Mouse (Mus musculus): ENCODE results near the gene Specc1l. TPM values are rescaled to one million over a fixed set of nuclear protein-coding genes. Genes with fewer than 3 reads are reported as not detected.

Gene Specc1l
- polyA plus RNA-seq, 1 experiment from 2014 or later, result 48.2 TPM

DNA sequence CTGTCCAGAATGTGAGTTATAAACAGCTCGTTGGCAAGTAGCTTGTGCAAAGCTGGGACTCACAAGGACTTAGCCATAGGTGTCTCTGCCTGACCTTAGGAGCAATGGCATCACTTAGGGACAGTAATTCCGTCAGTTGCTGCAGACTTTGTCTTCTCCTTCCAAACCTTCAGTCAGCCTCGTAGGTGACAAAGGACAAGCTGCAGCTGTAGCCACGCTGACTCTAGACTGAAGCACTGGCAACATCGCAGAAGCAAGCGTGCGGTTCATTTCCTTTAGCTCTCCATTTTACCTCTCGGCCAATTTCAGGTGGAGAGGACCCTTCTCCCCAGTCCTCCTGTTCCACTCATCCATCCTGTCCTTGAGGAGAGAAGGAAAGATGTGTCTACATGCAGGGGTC is 112.1 kb downstream of the Specc1l start:
- H3K9ac ChIP-seq (ENCODE audit: low read length), result no peak overlapping the region
- peaks cover 32% of the 10 kb centered on the region for H3K4me1 ChIP-seq (replicated peaks; ENCODE audit: control insufficient read depth, insufficient read depth, low read length)
- H3K4me3 ChIP-seq (ENCODE audit: low read length), result no peak overlapping the region
- no peaks in the 10 kb centered on the region for H3K27me3 ChIP-seq (ENCODE audit: control insufficient read depth, insufficient read depth, low read depth, low read length)
- no peaks in the 10 kb centered on the region for H3K36me3 ChIP-seq (ENCODE audit: control insufficient read depth, insufficient read depth, low read length)
- H3K4me2 ChIP-seq (ENCODE audit: low read depth, low read length), result no peak overlapping the region
- no peaks in the 10 kb centered on the region for H3K9me3 ChIP-seq (ENCODE audit: control insufficient read depth, low read length)
- WGBS, result 51% methylated on average over 8 of the region's 8 CpGs
- ATAC-seq (ENCODE audit: low read depth), result 0 out of 2 replicates have a peak, but pooled peaks have one; percentile 34
- no peak overlapping the region for H3K27ac ChIP-seq (ENCODE audit: low read length)

DNA sequence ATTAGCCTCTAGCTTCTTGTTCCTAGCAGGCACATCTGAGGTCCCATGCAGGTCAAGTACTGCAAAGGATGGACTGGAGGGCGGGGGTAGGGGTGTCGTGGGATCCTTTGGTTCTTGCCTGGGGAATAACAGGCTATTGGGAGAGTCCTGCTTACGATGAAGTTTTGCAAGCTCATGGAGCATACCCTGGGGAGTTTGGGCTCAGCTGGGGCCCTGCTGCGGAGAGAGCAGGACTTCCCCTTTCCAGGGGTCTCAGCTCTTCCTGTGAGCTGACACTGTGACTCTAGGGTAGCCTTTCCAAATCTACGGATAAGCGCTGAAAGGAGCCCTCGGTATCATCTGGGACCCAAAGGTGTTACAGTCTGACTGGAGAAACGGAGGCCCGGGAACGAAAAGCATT is 112.5 kb downstream of the Specc1l start:
- no peaks in the 10 kb centered on the region for H3K27me3 ChIP-seq (ENCODE audit: control insufficient read depth, insufficient read depth, low read depth, low read length)
- H3K4me1 ChIP-seq (replicated peaks; ENCODE audit: control insufficient read depth, insufficient read depth, low read length), result peaks cover 32% of the 10 kb centered on the region

DNA sequence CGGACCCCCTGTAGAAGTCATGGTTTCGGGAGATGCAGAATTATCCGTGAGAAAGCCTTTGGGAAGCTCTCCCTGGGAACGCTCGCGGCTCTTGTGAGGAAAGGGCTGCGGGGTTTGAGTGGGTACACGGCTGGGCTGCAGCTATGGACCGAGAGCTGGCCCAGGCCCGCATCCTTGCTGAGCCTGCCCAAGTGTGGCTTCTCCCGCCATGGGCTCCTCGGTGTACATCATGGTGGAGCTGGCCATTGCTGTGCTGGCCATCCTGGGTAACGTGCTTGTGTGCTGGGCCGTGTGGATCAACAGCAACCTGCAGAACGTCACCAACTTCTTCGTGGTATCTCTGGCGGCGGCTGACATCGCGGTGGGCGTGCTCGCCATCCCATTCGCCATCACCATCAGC is 113.9 kb downstream of the Specc1l start:
- no peak overlapping the region for H3K9ac ChIP-seq (ENCODE audit: low read length)
- ATAC-seq (ENCODE audit: low read depth), result no peak

More for the DNA sequence above, 112.5 kb downstream of the Specc1l start:
- Histone ChIP-seq H3K36me3 (ENCODE audit: control insufficient read depth, insufficient read depth, low read length) (no peaks in the 10 kb centered on the region), H3K9ac (ENCODE audit: low read length) (no peak overlapping the region), H3K4me3 (ENCODE audit: low read length) (no peak overlapping the region), H3K27ac (ENCODE audit: low read length) (no peak overlapping the region), H3K4me2 (ENCODE audit: low read depth, low read length) (no peak overlapping the region), H3K9me3 (ENCODE audit: control insufficient read depth, low read length) (no peaks in the 10 kb centered on the region)
- no peak for ATAC-seq (ENCODE audit: low read depth)
- 67% methylated on average over 10 of the region's 10 CpGs for WGBS

DNA sequence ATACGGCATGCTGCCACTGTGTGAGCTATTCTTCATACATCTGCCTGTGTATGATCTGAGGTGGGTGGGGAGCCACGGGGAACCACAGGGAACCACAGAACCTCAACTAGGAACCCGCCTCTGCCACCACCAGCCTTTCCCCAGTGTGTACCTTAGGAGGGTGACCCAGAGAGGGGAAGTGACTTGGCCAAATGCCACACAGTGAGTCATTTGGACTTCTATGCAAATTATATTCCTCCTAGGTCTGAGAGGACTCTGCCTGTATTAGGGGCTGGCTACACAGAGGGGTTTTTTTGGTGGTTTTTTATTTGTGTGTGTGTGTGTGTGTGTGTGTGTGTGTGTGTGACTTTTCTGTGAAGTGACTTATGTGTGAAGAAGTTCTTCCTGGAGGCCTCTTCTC is 114.7 kb downstream of the Specc1l start:
- WGBS, result 48% methylated on average over 3 of the region's 3 CpGs
- Histone ChIP-seq H3K9ac (ENCODE audit: low read length) (no peak overlapping the region), H3K27ac (ENCODE audit: low read length) (peak overlapping the region; percentile 36), H3K4me3 (ENCODE audit: low read length) (no peak overlapping the region), H3K4me2 (ENCODE audit: low read depth, low read length) (no peak overlapping the region), H3K4me1 (replicated peaks; ENCODE audit: control insufficient read depth, insufficient read depth, low read length) (peaks cover 32% of the 10 kb centered on the region), H3K27me3 (ENCODE audit: control insufficient read depth, insufficient read depth, low read depth, low read length) (no peaks in the 10 kb centered on the region), H3K9me3 (ENCODE audit: control insufficient read depth, low read length) (no peaks in the 10 kb centered on the region), H3K36me3 (ENCODE audit: control insufficient read depth, insufficient read depth, low read length) (no peaks in the 10 kb centered on the region)
- ATAC-seq (ENCODE audit: low read depth), result no peak

More for the DNA sequence above, 113.9 kb downstream of the Specc1l start:
- peaks cover 32% of the 10 kb centered on the region for H3K4me1 ChIP-seq (replicated peaks; ENCODE audit: control insufficient read depth, insufficient read depth, low read length)
- no peaks in the 10 kb centered on the region for H3K36me3 ChIP-seq (ENCODE audit: control insufficient read depth, insufficient read depth, low read length)
- no peak overlapping the region for H3K4me3 ChIP-seq (ENCODE audit: low read length)
- no peaks in the 10 kb centered on the region for H3K27me3 ChIP-seq (ENCODE audit: control insufficient read depth, insufficient read depth, low read depth, low read length)
- 94% methylated on average over 23 of the region's 23 CpGs for WGBS
- H3K27ac ChIP-seq (ENCODE audit: low read length), result no peak overlapping the region
- H3K9me3 ChIP-seq (ENCODE audit: control insufficient read depth, low read length), result no peaks in the 10 kb centered on the region
- H3K4me2 ChIP-seq (ENCODE audit: low read depth, low read length), result no peak overlapping the region

DNA sequence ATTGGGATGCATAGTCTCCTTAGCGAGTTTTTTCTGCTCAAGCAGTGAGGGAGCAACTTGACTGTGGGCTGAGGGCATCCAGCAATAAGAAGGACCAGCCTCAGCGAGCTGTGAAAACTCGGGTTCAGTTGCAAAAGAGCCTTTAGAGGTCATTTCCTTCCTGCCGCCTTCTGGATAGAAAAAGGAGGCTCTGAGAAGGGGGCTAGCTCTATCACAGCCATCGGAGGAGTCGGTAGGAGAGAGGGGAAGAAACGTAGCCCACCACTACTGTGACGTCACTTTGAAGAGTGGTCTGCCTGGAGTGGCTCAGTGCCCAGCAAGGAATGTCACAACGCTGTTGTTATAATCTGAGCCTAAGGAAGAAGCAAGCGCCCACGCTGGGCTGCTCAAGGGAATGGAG is 115.2 kb downstream of the Specc1l start:
- Histone ChIP-seq H3K4me1 (replicated peaks; ENCODE audit: control insufficient read depth, insufficient read depth, low read length) (peaks cover 35% of the 10 kb centered on the region), H3K27ac (ENCODE audit: low read length) (peak overlapping the region; percentile 36), H3K4me3 (ENCODE audit: low read length) (no peak overlapping the region), H3K27me3 (ENCODE audit: control insufficient read depth, insufficient read depth, low read depth, low read length) (no peaks in the 10 kb centered on the region), H3K36me3 (ENCODE audit: control insufficient read depth, insufficient read depth, low read length) (no peaks in the 10 kb centered on the region), H3K4me2 (ENCODE audit: low read depth, low read length) (no peak overlapping the region), H3K9ac (ENCODE audit: low read length) (no peak overlapping the region), H3K9me3 (ENCODE audit: control insufficient read depth, low read length) (no peaks in the 10 kb centered on the region)
- ATAC-seq (ENCODE audit: low read depth), result peak; percentile 33; the same call in 1 of the 2 replicates
- 46% methylated on average over 11 of the region's 11 CpGs for WGBS

DNA sequence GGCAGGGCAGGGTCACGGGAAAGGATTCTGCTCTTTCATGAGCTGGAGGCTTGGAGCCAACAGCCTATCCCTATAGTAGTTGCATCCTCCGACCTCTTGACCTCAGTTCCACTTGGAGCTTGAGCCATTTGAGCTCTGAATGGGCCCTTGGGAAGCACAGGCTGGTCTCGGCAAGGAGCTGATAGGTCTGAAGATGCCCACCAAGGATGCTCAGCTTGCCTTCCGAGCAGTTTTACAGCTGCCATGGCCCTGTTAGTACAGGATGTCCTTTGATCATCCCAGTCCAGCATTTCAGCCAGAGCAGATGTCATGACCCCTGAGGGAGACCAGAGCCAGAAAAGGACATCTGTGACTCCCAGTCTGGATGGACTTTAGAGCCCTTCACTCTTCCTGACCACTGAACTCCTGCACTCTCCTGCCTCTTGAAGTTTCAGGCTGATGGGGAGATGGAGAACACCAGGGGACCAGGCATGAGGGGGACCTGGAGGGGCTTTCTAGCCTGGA is 116.4 kb downstream of the Specc1l start:
- Histone ChIP-seq H3K9ac (ENCODE audit: low read length) (no peak overlapping the region), H3K27me3 (ENCODE audit: control insufficient read depth, insufficient read depth, low read depth, low read length) (no peaks in the 10 kb centered on the region), H3K9me3 (ENCODE audit: control insufficient read depth, low read length) (no peaks in the 10 kb centered on the region), H3K4me3 (ENCODE audit: low read length) (no peak overlapping the region), H3K36me3 (ENCODE audit: control insufficient read depth, insufficient read depth, low read length) (no peaks in the 10 kb centered on the region; the same call in 1 of the 2 replicates), H3K27ac (ENCODE audit: low read length) (no peak overlapping the region), H3K4me2 (ENCODE audit: low read depth, low read length) (no peak overlapping the region), H3K4me1 (replicated peaks; ENCODE audit: control insufficient read depth, insufficient read depth, low read length) (peaks cover 34% of the 10 kb centered on the region)
- WGBS, result 68% methylated on average over 4 of the region's 4 CpGs
- ATAC-seq (ENCODE audit: low read depth), result no peak

DNA sequence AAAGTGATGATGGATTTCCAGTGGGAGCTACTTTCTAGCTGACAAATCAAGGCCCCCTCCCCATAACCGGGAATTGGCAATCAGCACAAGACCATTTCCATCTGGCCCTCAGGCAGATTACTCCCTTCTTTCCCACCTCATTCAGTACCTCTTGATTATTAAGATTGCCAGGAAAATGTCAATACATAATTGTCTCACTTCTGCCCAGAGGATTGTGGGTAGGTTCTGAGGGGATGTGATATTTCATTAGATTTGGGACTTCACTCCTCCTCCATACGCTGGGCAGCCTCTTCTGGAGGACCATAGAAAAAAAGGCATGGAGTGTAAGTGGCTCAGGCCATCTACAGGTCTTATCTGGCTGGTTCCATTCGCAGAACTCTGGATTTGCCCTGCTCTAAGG is 120.4 kb downstream of the Specc1l start:
- Histone ChIP-seq H3K36me3 (ENCODE audit: control insufficient read depth, insufficient read depth, low read length) (peaks cover 2% of the 10 kb centered on the region; the same call in 1 of the 2 replicates), H3K4me2 (ENCODE audit: low read depth, low read length) (no peak overlapping the region), H3K9ac (ENCODE audit: low read length) (no peak overlapping the region), H3K4me1 (replicated peaks; ENCODE audit: control insufficient read depth, insufficient read depth, low read length) (peaks cover 27% of the 10 kb centered on the region; the same call in 1 of the 2 replicates), H3K27me3 (ENCODE audit: control insufficient read depth, insufficient read depth, low read depth, low read length) (no peaks in the 10 kb centered on the region), H3K4me3 (ENCODE audit: low read length) (no peak overlapping the region), H3K9me3 (ENCODE audit: control insufficient read depth, low read length) (no peaks in the 10 kb centered on the region), H3K27ac (ENCODE audit: low read length) (no peak overlapping the region)
- peak; percentile 64; the same call in 1 of the 2 replicates for ATAC-seq (ENCODE audit: low read depth)
- WGBS, result 56% methylated on average over 3 of the region's 3 CpGs

DNA sequence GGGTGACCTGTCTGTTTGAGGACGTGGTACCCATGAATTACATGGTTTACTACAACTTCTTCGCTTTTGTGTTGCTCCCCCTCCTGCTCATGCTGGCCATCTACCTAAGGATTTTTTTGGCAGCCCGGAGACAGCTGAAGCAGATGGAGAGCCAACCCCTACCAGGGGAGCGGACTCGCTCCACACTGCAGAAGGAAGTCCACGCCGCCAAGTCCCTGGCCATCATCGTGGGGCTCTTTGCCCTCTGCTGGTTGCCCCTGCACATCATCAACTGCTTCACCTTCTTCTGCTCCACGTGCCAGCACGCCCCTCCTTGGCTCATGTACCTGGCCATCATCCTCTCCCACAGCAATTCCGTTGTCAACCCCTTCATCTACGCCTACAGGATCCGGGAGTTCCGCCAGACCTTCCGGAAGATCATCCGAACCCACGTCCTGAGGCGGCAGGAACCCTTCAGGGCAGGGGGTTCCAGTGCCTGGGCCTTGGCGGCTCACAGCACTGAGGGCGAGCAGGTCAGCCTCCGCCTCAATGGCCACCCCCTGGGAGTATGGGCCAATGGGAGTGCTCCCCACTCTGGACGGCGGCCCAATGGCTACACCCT is 121.4 kb downstream of the Specc1l start:
- 88% methylated on average over 23 of the region's 23 CpGs for WGBS
- no peak for ATAC-seq (ENCODE audit: low read depth)
- Histone ChIP-seq H3K4me2 (ENCODE audit: low read depth, low read length) (no peak overlapping the region), H3K9me3 (ENCODE audit: control insufficient read depth, low read length) (no peaks in the 10 kb centered on the region), H3K27me3 (ENCODE audit: control insufficient read depth, insufficient read depth, low read depth, low read length) (no peaks in the 10 kb centered on the region), H3K4me3 (ENCODE audit: low read length) (no peak overlapping the region), H3K4me1 (replicated peaks; ENCODE audit: control insufficient read depth, insufficient read depth, low read length) (peaks cover 17% of the 10 kb centered on the region; the same call in 1 of the 2 replicates), H3K27ac (ENCODE audit: low read length) (no peak overlapping the region), H3K36me3 (ENCODE audit: control insufficient read depth, insufficient read depth, low read length) (peaks cover 2% of the 10 kb centered on the region; the same call in 1 of the 2 replicates), H3K9ac (ENCODE audit: low read length) (no peak overlapping the region)

DNA sequence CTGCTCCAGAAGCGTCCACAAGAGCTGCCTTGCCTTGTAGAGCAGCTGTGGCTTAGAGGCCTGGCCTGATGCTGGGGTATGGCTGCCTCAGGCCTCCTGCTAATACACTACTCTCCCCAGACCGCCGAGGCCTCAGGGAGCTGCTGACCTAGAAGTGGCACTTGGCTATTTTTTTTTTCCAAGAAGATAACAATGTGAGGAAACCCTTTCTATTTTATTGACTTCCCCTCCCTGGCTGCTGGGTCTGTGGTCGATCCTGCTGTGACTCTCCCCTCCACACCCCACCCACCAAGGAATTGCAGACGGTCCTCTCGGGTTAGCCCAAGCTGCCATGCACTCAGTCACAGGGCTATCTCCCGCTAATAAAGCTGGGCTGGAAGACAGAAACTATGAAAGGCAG is 122.3 kb downstream of the Specc1l start:
- Histone ChIP-seq H3K27me3 (ENCODE audit: control insufficient read depth, insufficient read depth, low read depth, low read length) (no peaks in the 10 kb centered on the region), H3K4me3 (ENCODE audit: low read length) (no peak overlapping the region), H3K4me1 (replicated peaks; ENCODE audit: control insufficient read depth, insufficient read depth, low read length) (peaks cover 17% of the 10 kb centered on the region; the same call in 1 of the 2 replicates), H3K9me3 (ENCODE audit: control insufficient read depth, low read length) (no peaks in the 10 kb centered on the region), H3K9ac (ENCODE audit: low read length) (no peak overlapping the region), H3K36me3 (ENCODE audit: control insufficient read depth, insufficient read depth, low read length) (peaks cover 2% of the 10 kb centered on the region; the same call in 1 of the 2 replicates), H3K27ac (ENCODE audit: low read length) (no peak overlapping the region), H3K4me2 (ENCODE audit: low read depth, low read length) (no peak overlapping the region)
- no peak for ATAC-seq (ENCODE audit: low read depth)
- 47% methylated on average over 7 of the region's 7 CpGs for WGBS

Data from lung, embryonic 16.5 days (tissue).